Mouse (Mus musculus) embryonic facial prominence, embryonic 14.5 days (tissue): ENCODE measurements at regions not wholly inside any gene's neighbourhood (a gene's known extent, or its start where the extent isn't known, plus 50 kb on each side); places are given as distances from the start of the nearest gene placed in this dataset.

Experiments used
- ATAC-seq: fragments of 200-750 bp; cut with Nextera tagmentation; 2 replicates; pipeline ENCODE4 v1.8.0; 2017; ENCODE audit warnings: low read depth, moderate number of reproducible peaks, moderate TSS enrichment
- DNase-seq: peaks from one replicate; pipeline ENCODE4 v3.0.0-alpha.2; 2015; ENCODE audit warnings: low spot score
- H3K27ac ChIP-seq: fragments of 300-500 bp; sonication (generic); replicated peaks from 2 replicates; pipeline ENCODE4 v1.5.1; 2014; ENCODE audit warnings: low read depth, mild to moderate bottlenecking, low read length, moderate library complexity
- H3K27me3 ChIP-seq: fragments of 300-500 bp; sonication (generic); replicated peaks from 2 replicates; pipeline ENCODE4 v1.6.1; 2014; ENCODE audit warnings: low read length; ENCODE audit not compliant: control insufficient read depth, insufficient read depth
- H3K36me3 ChIP-seq: fragments of 300-500 bp; sonication (generic); 2 replicates; pipeline ENCODE4 v1.6.1; 2014; ENCODE audit warnings: low read length, mixed read lengths; ENCODE audit not compliant: control insufficient read depth, insufficient read depth
- H3K4me1 ChIP-seq: fragments of 300-500 bp; sonication (generic); 2 replicates; pipeline ENCODE4 v1.6.1; 2014; ENCODE audit warnings: antibody characterized with exemption, low read length; ENCODE audit not compliant: control insufficient read depth, insufficient read depth
- H3K4me2 ChIP-seq: fragments of 300-500 bp; sonication (generic); 2 replicates; pipeline ENCODE4 v1.6.1; 2014; ENCODE audit warnings: low read depth, mild to moderate bottlenecking, low read length, moderate library complexity, mixed read lengths
- H3K4me3 ChIP-seq: fragments of 300-500 bp; sonication (generic); 2 replicates; pipeline ENCODE4 v1.5.1; 2014; ENCODE audit warnings: low read depth, mild to moderate bottlenecking, low read length
- H3K9ac ChIP-seq: fragments of 300-500 bp; sonication (generic); 2 replicates; pipeline ENCODE4 v1.6.1; 2014; ENCODE audit warnings: low read depth, mild to moderate bottlenecking, low read length, moderate library complexity, mixed read lengths
- H3K9me3 ChIP-seq: fragments of 300-500 bp; sonication (generic); 2 replicates; pipeline ENCODE4 v1.6.1; 2016; ENCODE audit warnings: low read length; ENCODE audit not compliant: control insufficient read depth
- WGBS: fragments of 180-500 bp; shearing (Covaris S2); extraction: QIAGEN DNeasy Blood & Tissue Kit; methylation state at CpG from one replicate; pipeline ENCODE4 v1.1.7; 2014; 5-methylcytosine and 5-hydroxymethylcytosine counted together

DNA sequence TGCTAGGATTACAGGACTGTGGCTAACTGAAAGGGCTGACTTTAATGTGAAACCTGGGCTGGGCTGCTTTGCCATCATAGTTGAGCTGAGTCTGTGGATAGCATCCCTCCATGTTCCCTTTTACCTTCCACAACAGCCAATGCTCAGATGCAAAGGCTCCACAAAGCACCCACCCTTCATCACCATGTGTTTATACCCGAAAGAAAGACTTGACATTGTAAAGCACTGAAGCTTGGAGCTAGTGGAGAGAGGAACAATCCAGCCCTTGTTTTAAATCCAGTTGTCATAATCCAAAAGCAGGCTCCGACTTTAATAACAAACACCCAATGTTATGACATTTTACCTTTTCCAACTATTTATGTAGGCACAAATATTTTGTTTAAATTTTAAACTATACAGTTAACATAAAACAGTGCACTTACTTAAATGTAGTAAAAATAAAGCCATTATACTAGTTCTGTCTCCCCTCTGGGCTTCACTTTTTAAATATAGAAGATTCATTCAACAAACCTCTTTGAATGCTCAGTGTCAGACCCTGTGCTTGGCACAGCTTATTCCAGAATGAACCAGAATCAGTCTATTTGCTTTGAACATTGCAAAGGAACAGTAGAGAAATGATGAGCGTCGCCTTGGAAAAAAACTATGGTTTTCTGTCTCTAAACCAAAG lies 98.7 kb upstream of the Lrig1 start:
- Histone ChIP-seq H3K4me2 (no peak overlapping the region), H3K36me3 (no peaks in the 10 kb centered on the region), H3K27me3 (no peaks in the 10 kb centered on the region), H3K9ac (no peak overlapping the region), H3K9me3 (peaks cover 8% of the 10 kb centered on the region; the same call in 1 of the 2 replicates), H3K4me1 (peaks cover 2% of the 10 kb centered on the region; the same call in 1 of the 2 replicates), H3K4me3 (no peak overlapping the region), H3K27ac (no peak overlapping the region)
- WGBS = 74% methylated on average over 4 of the region's 4 CpGs
- ATAC-seq (no peak), DNase-seq (no peak)

DNA sequence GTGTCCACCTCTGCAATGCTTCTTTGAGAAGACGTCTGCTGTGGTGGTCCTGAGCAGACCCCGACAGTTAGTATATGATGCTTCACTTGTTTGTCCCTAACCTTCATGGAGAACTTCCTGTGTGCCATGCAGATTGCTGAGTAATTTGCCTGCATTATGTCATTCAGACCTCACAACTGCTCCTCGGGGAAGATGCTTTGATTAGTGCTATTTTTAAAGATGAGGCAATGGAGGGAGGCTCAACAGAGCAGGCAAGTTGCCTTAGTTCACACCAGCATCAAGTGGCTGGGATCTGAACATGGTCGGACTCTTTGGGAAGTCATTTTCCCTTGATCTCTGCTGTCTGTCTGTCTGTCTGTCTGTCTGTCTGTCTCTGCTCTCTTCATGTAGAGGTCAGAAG lies 95.5 kb upstream of the Lrig1 start:
- DNase-seq = peak; percentile 20
- peak; percentile 50; the same call in 1 of the 2 replicates for ATAC-seq
- no peak overlapping the region for H3K4me3 ChIP-seq
- H3K4me1 ChIP-seq = no peaks in the 10 kb centered on the region
- H3K27me3 ChIP-seq = no peaks in the 10 kb centered on the region
- no peaks in the 10 kb centered on the region for H3K36me3 ChIP-seq
- 76% methylated on average over 4 of the region's 4 CpGs for WGBS
- no peak overlapping the region for H3K4me2 ChIP-seq
- peaks cover 8% of the 10 kb centered on the region; the same call in 1 of the 2 replicates for H3K9me3 ChIP-seq
- no peak overlapping the region for H3K9ac ChIP-seq
- no peak overlapping the region for H3K27ac ChIP-seq

DNA sequence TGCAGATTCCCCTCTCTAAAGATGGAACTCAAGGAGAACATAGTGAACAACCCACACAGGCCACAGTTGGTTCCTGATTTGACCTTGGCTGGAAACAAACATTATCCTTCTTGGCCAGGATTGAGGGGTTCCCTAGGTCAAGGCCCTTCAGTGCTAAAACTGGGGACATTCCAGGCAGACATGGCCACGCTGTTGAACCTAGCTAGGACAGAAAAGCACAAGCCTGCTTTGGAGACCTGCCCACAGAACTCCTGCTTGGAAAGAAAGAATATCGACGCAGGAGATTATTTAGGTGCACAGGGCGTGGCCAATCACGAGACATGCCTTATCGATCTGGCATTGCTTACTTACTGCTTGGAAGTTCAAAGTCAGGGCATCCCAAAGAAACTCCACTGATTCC lies 93.6 kb upstream of the Lrig1 start:
- DNase-seq (no peak), ATAC-seq (no peak)
- Histone ChIP-seq H3K4me3 (no peak overlapping the region), H3K4me2 (no peak overlapping the region), H3K27ac (no peak overlapping the region), H3K36me3 (no peaks in the 10 kb centered on the region), H3K4me1 (peaks cover 10% of the 10 kb centered on the region; the same call in 1 of the 2 replicates), H3K9ac (no peak overlapping the region), H3K9me3 (peaks cover 8% of the 10 kb centered on the region; the same call in 1 of the 2 replicates), H3K27me3 (no peaks in the 10 kb centered on the region)
- 88% methylated on average over 6 of the region's 6 CpGs for WGBS

DNA sequence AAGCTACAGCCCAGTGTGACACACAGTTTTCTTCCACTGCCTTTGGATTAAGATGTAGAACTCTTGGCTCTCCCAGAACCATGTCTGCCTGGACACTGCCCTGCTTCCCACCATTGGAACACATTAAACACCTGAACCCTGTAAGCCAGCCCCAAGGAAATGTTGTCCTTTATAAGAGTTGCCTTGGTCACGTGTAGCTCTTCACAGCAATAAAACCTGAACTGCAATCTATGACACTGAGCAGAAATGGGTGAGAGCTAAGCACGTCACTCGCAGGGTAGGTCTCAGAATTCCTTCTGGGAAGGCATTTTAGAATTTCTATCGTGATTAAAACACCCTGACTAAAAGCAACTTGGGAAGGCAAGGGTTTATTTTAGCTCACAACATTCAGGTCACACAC lies 92.4 kb upstream of the Lrig1 start:
- Histone ChIP-seq H3K9ac (no peak overlapping the region), H3K27me3 (no peaks in the 10 kb centered on the region), H3K9me3 (peaks cover 8% of the 10 kb centered on the region; the same call in 1 of the 2 replicates), H3K27ac (no peak overlapping the region), H3K4me2 (no peak overlapping the region), H3K36me3 (no peaks in the 10 kb centered on the region), H3K4me1 (peaks cover 10% of the 10 kb centered on the region; the same call in 1 of the 2 replicates), H3K4me3 (no peak overlapping the region)
- DNase-seq (no peak), ATAC-seq (no peak)
- WGBS = 82% methylated on average over 4 of the region's 4 CpGs

DNA sequence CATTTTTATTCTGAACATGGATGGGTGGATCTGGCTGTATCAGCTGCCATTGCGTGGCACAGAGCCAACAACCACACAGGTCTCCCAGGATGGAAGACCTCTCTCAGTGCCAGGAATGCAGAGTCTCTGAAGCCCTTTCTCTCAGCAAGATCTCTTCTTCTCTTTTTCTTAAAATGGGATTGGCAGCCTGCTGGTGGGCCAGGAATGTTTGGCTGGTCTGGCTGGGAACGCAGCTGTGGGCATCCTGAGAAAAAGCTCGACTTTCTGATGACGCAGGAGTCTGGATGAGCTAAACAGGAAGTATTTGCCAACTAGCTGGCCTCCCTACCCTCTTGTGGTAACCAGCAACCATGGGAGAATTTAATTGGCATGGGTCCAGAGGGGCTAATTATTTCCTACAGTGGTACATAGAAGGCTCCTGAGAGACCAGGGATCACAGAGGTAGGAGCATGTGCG lies 89.4 kb upstream of the Lrig1 start:
- Histone ChIP-seq H3K9ac (no peak overlapping the region), H3K9me3 (no peaks in the 10 kb centered on the region), H3K4me3 (no peak overlapping the region), H3K4me1 (peaks cover 10% of the 10 kb centered on the region; the same call in 1 of the 2 replicates), H3K4me2 (no peak overlapping the region), H3K27me3 (no peaks in the 10 kb centered on the region), H3K27ac (0 out of 2 replicates have a peak overlapping the region, but pooled peaks have one; percentile 13), H3K36me3 (no peaks in the 10 kb centered on the region)
- peak; percentile 86 for ATAC-seq
- DNase-seq = peak; percentile 89
- WGBS = 44% methylated on average over 5 of the region's 5 CpGs

DNA sequence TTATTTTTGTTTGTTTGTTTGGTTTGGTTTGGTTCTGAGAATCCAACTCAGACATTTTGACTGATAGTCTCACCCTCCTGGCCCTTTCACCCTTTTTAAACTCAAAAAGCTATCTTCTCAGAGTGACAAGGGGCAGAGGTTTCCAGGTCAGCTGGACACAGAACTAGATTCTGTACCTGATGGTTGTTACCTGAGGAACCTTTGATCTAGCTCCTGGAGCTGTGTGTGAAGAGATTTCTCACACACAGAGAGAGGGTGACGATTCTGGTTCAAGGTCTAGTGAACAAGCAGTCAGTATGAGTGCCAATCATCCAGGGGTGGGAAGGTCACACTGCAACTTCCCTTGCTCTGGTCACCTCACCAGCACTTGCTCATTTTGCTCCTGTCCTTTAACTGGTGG lies 83.5 kb upstream of the Lrig1 start:
- Histone ChIP-seq H3K4me3 (no peak overlapping the region), H3K36me3 (no peaks in the 10 kb centered on the region), H3K9me3 (no peaks in the 10 kb centered on the region), H3K4me1 (0 out of 2 replicates have a peak, but pooled peaks cover 4% of the 10 kb centered on the region), H3K4me2 (no peak overlapping the region), H3K27me3 (no peaks in the 10 kb centered on the region), H3K9ac (no peak overlapping the region), H3K27ac (no peak overlapping the region)
- 84% methylated on average over 1 of the region's 1 CpGs for WGBS
- no peak for DNase-seq
- no peak for ATAC-seq

DNA sequence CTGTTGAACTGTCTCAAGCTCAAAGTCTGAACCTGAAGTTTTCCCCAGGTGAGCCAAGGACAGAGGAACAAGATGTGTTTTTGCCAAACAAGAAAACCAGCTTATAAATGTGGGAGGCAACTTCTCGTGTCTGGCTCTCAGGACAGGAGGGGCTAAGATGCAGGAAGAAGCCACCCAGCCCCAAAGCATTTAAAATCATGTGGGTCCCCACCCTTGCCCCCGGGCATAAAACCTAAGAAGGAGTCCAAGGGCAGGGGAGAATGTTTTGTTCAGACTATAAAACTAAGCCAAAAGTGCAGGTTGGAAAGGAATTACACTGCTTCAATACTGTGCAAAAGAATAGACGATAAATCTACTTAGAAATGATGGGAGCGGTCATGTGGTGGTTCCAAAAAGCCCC lies 80.7 kb upstream of the Lrig1 start:
- H3K4me2 ChIP-seq = no peak overlapping the region
- 73% methylated on average over 4 of the region's 4 CpGs for WGBS
- H3K36me3 ChIP-seq = no peaks in the 10 kb centered on the region
- peaks cover 12% of the 10 kb centered on the region; the same call in 1 of the 2 replicates for H3K4me1 ChIP-seq
- H3K27ac ChIP-seq = no peak overlapping the region
- no peak overlapping the region for H3K9ac ChIP-seq
- DNase-seq = no peak
- no peak overlapping the region for H3K4me3 ChIP-seq
- H3K27me3 ChIP-seq = no peaks in the 10 kb centered on the region
- no peak for ATAC-seq
- H3K9me3 ChIP-seq = no peaks in the 10 kb centered on the region

DNA sequence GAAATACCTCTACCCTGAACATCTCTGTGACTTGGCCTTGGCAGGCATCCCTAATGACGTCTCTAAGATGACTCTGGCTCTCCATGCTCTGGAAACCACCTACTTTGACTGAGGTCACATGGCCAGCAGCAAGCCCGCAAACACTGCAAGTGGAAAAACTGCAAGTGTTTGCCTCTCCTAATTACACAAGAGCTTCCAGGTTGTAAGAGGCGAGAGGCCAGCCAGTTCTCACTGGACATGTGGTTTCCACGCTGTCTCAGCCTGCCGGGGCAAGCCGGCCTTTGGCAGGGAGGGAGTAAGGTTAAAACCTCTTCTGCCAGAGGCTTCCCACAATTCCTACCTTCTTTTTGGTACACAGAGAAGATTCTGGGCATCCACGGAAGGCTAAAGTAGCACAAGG lies 79.9 kb upstream of the Lrig1 start:
- H3K27ac ChIP-seq = no peak overlapping the region
- H3K36me3 ChIP-seq = no peaks in the 10 kb centered on the region
- H3K4me1 ChIP-seq = peaks cover 12% of the 10 kb centered on the region; the same call in 1 of the 2 replicates
- ATAC-seq (no peak), DNase-seq (no peak)
- H3K9me3 ChIP-seq = no peaks in the 10 kb centered on the region
- no peak overlapping the region for H3K4me3 ChIP-seq
- no peak overlapping the region for H3K4me2 ChIP-seq
- no peak overlapping the region for H3K9ac ChIP-seq
- WGBS = 51% methylated on average over 7 of the region's 7 CpGs
- no peaks in the 10 kb centered on the region for H3K27me3 ChIP-seq

DNA sequence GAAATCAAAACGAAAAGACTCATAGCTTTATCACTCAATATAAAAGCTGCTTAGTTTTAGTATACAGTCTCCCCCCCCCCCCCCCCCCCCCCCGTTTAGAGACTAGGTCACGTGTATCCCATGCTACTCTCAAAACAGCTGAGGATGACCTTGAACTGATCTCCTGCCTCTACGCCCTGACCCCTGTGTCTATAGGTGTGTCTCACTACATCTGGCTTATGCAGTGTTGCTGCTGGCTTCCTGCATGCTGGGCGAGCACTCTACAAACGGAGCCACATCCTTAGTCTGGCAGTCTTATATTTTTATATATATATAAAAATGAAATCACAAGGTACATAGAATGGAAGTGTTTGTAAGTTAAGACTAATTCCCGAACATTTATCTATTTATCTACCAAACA lies 79.3 kb upstream of the Lrig1 start:
- Histone ChIP-seq H3K27ac (no peak overlapping the region), H3K4me3 (no peak overlapping the region)
- WGBS = 66% methylated on average over 7 of the region's 7 CpGs

More for the DNA sequence above, 79.3 kb upstream of the Lrig1 start:
- Histone ChIP-seq H3K4me2 (no peak overlapping the region), H3K9ac (no peak overlapping the region), H3K27me3 (no peaks in the 10 kb centered on the region), H3K36me3 (no peaks in the 10 kb centered on the region), H3K4me1 (peaks cover 15% of the 10 kb centered on the region; the same call in 1 of the 2 replicates), H3K9me3 (no peaks in the 10 kb centered on the region)
- ATAC-seq (no peak), DNase-seq (no peak)
